Mouse (Mus musculus): ENCODE measurements at regions not wholly inside any gene's neighbourhood (a gene's known extent, or its start where the extent isn't known, plus 50 kb on each side); places are given as distances from the start of the nearest gene placed in this dataset.

DNA sequence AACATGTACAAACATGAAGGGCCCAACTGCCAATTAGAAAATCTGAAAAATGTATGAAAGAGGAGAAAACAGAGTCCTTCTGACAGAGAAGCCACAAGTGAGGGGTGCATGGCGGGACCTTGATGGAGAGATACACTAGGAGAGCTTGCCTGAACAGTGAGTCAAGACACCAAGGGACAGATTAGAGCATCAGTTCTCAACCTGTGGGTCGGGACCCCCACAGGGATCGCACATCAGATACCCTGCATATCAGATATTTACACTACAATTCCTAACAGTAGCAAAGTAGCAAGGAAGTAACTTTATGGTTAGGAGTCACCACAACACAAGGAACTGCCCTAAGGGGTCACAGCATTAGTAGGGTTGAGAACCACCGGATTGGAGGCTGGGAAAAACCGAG lies 58.9 kb upstream of the Arid1b start:
- no peak for DNase-seq (ENCODE audit: low read depth, low spot score)

DNA sequence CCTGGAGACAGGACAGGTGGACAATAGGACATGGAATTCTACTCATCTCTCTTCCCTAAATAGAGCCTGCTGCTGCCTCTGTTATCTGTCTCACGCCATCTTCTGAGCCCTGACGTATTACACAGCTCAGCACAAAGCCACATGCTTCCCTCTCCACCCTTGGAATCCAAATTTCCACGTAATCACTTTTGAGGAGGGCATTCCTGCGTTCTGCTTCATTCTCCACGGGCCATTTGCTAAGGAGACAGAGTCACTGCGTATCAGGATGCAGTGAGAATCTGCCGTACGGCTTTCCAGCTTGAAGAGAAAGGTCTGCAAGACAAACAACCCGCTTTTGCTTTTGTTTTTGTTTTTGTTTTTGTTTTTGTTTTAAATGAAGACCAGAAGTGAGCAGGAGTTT lies 53.5 kb upstream of the Arid1b start:
- DNase-seq (ENCODE audit: low read depth, low spot score): no peak

DNA sequence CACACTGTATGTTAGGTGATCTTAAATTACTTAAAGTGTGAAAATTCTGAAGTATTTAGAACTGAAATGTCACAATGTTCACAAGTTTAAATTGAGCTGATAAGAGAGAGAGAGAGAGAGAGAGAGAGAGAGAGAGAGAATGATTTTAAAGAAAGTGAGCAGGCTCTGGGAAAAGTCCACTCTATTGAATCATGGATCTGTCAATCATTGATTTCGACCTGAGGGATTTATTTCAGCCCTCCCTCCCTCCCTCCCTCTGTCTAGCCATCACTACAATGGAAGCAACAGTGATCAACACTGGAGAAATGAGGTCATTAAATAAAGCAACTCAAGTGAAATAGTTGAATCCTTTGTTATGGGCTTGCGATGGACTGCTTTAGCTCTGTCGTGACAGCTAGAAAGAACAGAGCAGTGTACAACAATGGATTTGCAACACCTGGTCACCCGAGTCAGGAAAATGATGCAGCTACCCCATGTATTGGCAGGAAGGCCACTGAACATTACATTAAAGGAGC lies 52.8 kb upstream of the Arid1b start:
- no peak for DNase-seq (ENCODE audit: low read depth, low spot score)

DNA sequence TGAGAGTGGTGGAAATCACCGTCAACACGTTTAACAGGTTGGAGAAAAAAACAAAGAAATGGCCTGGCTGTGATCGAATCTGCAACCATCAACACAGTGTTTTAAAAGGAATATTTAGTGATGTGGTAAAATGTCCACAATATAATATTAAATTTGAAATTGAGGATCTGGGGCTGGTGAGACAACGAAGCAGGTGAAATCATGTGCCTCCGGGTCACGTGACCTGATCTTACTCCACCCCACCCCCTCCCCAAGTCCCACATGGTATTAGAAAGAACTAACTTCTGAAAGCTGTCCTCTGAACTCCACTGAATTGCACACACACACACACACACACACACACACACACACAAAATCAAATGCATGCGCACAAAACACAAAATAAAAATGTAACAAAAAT lies 51.3 kb upstream of the Arid1b start:
- DNase-seq (ENCODE audit: low read depth, low spot score): no peak

Data from R1 (cell line).